Mouse (Mus musculus): ENCODE data around the gene Sec14l2. TPM values are rescaled to one million over a fixed set of nuclear protein-coding genes. Genes with fewer than 3 reads are reported as not detected.

Sec14l2 gene
- polyA plus RNA-seq, 1 experiment, result 32.2 TPM

- no peaks in the 10 kb centered on the region for H3K4me1 ChIP-seq (ENCODE audit: control insufficient read depth, insufficient read depth, low read length)
- WGBS, result 20% methylated on average over 5 of the region's 5 CpGs
- H3K4me3 ChIP-seq (replicated peaks; ENCODE audit: insufficient read depth, low read depth, low read length), result no peak overlapping the region
- TF ChIP-seq POLR2A (IDR thresholded peaks at IDR 0.05; ENCODE audit: borderline replicate concordance, insufficient read depth, low read length) (no peak), CTCF (IDR thresholded peaks at IDR 0.05; ENCODE audit: borderline replicate concordance, insufficient read depth, low read depth, low read length) (peak; percentile 89)
- no peak overlapping the region for H3K27ac ChIP-seq (ENCODE audit: insufficient read depth, low read length)
- no peaks in the 10 kb centered on the region for H3K27me3 ChIP-seq (ENCODE audit: control insufficient read depth, insufficient read depth, low read length)
- peak; percentile 46 to 65 for DNase-seq
These were observed 69.6 kb downstream of the Sec14l2 start for GRCm38 (mm10) chr11:4053586-4053985.

GRCm38 (mm10) chr11:4048438-4048837, 74.8 kb downstream of the Sec14l2 start:
- Histone ChIP-seq H3K4me1 (ENCODE audit: control insufficient read depth, insufficient read depth, low read length) (no peaks in the 10 kb centered on the region), H3K27ac (ENCODE audit: insufficient read depth, low read length) (no peak overlapping the region), H3K27me3 (ENCODE audit: control insufficient read depth, insufficient read depth, low read length) (no peaks in the 10 kb centered on the region), H3K4me3 (replicated peaks; ENCODE audit: insufficient read depth, low read depth, low read length) (no peak overlapping the region)
- WGBS, result 82% methylated on average over 6 of the region's 6 CpGs
- DNase-seq, result no peak
- TF ChIP-seq POLR2A (IDR thresholded peaks at IDR 0.05; ENCODE audit: borderline replicate concordance, insufficient read depth, low read length) (no peak), CTCF (IDR thresholded peaks at IDR 0.05; ENCODE audit: borderline replicate concordance, insufficient read depth, low read depth, low read length) (no peak)

GRCm38 (mm10) chr11:4047766-4048165, 75.4 kb downstream of the Sec14l2 start:
- TF ChIP-seq CTCF (IDR thresholded peaks at IDR 0.05; ENCODE audit: borderline replicate concordance, insufficient read depth, low read depth, low read length) (no peak), POLR2A (IDR thresholded peaks at IDR 0.05; ENCODE audit: borderline replicate concordance, insufficient read depth, low read length) (no peak)
- Histone ChIP-seq H3K4me3 (replicated peaks; ENCODE audit: insufficient read depth, low read depth, low read length) (no peak overlapping the region), H3K4me1 (ENCODE audit: control insufficient read depth, insufficient read depth, low read length) (no peaks in the 10 kb centered on the region), H3K27ac (ENCODE audit: insufficient read depth, low read length) (no peak overlapping the region), H3K27me3 (ENCODE audit: control insufficient read depth, insufficient read depth, low read length) (no peaks in the 10 kb centered on the region)
- WGBS, result 90% methylated on average over 2 of the region's 2 CpGs
- no peak for DNase-seq

Other genes with a start within 250 kb of the Sec14l2 start
- 0.29 and 0.36 TPM in 2 replicates for gene 4921536K21Rik, start 228.3 kb downstream of the Sec14l2 start, polyA plus RNA-seq (2012; rRNA removed)
- 5.4 and 5.7 TPM in 2 replicates for gene Dusp18, start 228.2 kb downstream of the Sec14l2 start, polyA plus RNA-seq (2012; rRNA removed)
- gene Slc35e4, start 208.8 kb downstream of the Sec14l2 start, polyA plus RNA-seq (2012; rRNA removed), result 27.3 and 28.5 TPM in 2 replicates
- 28.0 and 31.7 TPM in 2 replicates for gene Tcn2, start 191.3 kb downstream of the Sec14l2 start, polyA plus RNA-seq (2012; rRNA removed)
- 36.6 and 36.9 TPM in 2 replicates for gene Pes1, start 159.4 kb downstream of the Sec14l2 start, polyA plus RNA-seq (2012; rRNA removed)
- gene 4930556J24Rik, start 146.6 kb downstream of the Sec14l2 start, polyA plus RNA-seq (2012; rRNA removed), result 0.14 and 0.20 TPM in 2 replicates
- 44.4 and 52.0 TPM in 2 replicates for gene Gal3st1, start 139.8 kb downstream of the Sec14l2 start, polyA plus RNA-seq (2012; rRNA removed)
- 0.05 and 0.14 TPM in 2 replicates for gene Sec14l4, start 92.0 kb downstream of the Sec14l2 start, polyA plus RNA-seq (2012; rRNA removed)
- not detected in 2 replicates for gene Sec14l3, start 58.6 kb downstream of the Sec14l2 start, polyA plus RNA-seq (2012; rRNA removed)
- 60.5 and 65.2 TPM in 2 replicates for gene Mtfp1, start 28.0 kb downstream of the Sec14l2 start, polyA plus RNA-seq (2012; rRNA removed)
- 39.5 and 39.9 TPM in 2 replicates for gene Rnf215, start 11.8 kb upstream of the Sec14l2 start, polyA plus RNA-seq (2012; rRNA removed)
- 15.6 and 15.8 TPM in 2 replicates for gene Ccdc157, start 36.9 kb upstream of the Sec14l2 start, polyA plus RNA-seq (2012; rRNA removed)
- 50.0 and 54.3 TPM in 2 replicates for gene Sf3a1, start 36.9 kb upstream of the Sec14l2 start, polyA plus RNA-seq (2012; rRNA removed)
- gene Tbc1d10a, start 63.4 kb upstream of the Sec14l2 start, polyA plus RNA-seq (2012; rRNA removed), result 33.3 and 34.1 TPM in 2 replicates
- 5.1 and 5.6 TPM in 2 replicates for gene Castor1, start 94.8 kb upstream of the Sec14l2 start, polyA plus RNA-seq (2012; rRNA removed)
- 0.03 TPM in 1 of 2 replicates, not detected in the other for gene Osm, start 113.0 kb upstream of the Sec14l2 start, polyA plus RNA-seq (2012; rRNA removed)
- 0.15 and 0.41 TPM in 2 replicates for gene Lif, start 134.1 kb upstream of the Sec14l2 start, polyA plus RNA-seq (2012; rRNA removed)

Measured in cerebellum, adult 2 months (tissue).